Mouse (Mus musculus) liver, postnatal 0 days (tissue): ENCODE measurements around the gene Cipc.

Experiments used
- CTCF ChIP-seq: sonication (generic); IDR thresholded peaks from 2 replicates; pipeline ENCODE4 v1.5.1; 2016; ENCODE audit warnings: antibody characterized with exemption, low read depth
- EP300 ChIP-seq: IDR thresholded peaks from 2 replicates; pipeline ENCODE4 v1.6.1; 2016; ENCODE audit warnings: antibody characterized with exemption, low read depth, mild to moderate bottlenecking

GRCm38 (mm10) chr12:86977833-86978232, 31.0 kb downstream of the Cipc start:
- TF ChIP-seq CTCF = no peak
- TF ChIP-seq EP300 = no peak
